Mouse (Mus musculus) layer of hippocampus, adult 2 months (tissue): ENCODE measurements around the gene Slc9a9. TPM values are rescaled to one million over a fixed set of nuclear protein-coding genes. Genes with fewer than 3 reads are reported as not detected.
A peak's percentile ranks its signal among the peaks of the same experiment; 100 is the strongest.

Source experiments
- DNase-seq, 2 experiments: peaks; one replicate each; pipeline ENCODE4 v3.0.0; 2022; ENCODE audit warnings: low spot score in 2 of 2
- H3K27ac ChIP-seq: fragments of 200-600 bp; 2 replicates; pipeline ENCODE4 v1.8.1; 2022
- H3K4me3 ChIP-seq: fragments of 200-600 bp; 2 replicates; pipeline ENCODE4 v1.8.1; 2022; ENCODE audit warnings: mild to moderate bottlenecking
- CTCF ChIP-seq: fragments of 200-600 bp; conservative IDR thresholded peaks from 2 replicates; pipeline ENCODE4 v1.8.1; 2022; ENCODE audit warnings: antibody characterized with exemption, mild to moderate bottlenecking, moderate library complexity
- total RNA-seq, 2 experiments: library from RNA; stranded (reverse); gene quantifications; 2 replicates each; pipeline ENCODE4 v1.2.3; 2021

Slc9a9 gene
- total RNA-seq, 2 experiments from 2014 or later, result 18.3 to 19.4 TPM

DNA sequence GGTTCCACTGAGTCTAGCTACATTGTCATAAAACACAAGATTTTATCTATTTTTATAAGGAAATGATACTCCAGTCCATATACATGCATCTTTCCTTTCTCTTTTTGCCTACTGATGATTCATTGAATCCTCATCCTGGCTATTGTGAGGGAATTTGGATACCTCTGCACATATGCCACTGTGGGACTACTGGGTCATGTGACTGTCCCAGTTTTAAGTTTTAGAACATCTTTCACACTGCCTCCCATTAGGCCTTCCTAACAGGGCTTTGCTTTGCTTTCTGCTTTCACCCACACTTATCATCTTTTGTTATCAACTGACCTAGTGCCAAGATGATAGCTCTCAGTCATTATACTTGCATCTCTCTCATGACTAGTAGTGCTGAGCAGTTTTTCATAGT, 219.9 kb downstream of the Slc9a9 start:
- no peak for DNase-seq
- no peak for TF ChIP-seq CTCF
- no peak overlapping the region for H3K27ac ChIP-seq
- no peak overlapping the region for H3K4me3 ChIP-seq

DNA sequence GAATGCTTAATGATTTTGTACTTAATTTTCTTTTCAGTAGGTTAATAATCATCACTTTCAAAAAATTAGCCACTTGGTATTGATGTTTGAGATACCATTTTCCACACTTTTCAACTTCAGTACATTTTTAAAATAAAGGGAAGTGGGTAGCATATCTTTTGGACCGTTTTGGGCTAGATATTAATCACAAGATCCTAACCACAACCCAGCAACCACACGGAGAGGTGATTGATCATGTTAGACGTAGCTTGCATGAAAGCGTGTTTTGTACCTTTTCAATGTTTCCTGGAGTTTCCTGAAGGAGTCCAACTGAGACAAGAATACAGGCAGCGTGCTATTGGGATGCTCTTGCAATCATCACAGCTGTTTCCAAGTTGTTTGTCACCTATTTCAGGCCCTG, 226.2 kb downstream of the Slc9a9 start:
- DNase-seq, result no peak
- no peak overlapping the region for H3K27ac ChIP-seq
- TF ChIP-seq CTCF, result no peak
- H3K4me3 ChIP-seq, result no peak overlapping the region

- Histone ChIP-seq H3K4me3 (no peak overlapping the region), H3K27ac (no peak overlapping the region)
- DNase-seq, result no peak
- no peak for TF ChIP-seq CTCF
Measured at GRCm38 (mm10) chr9:94904180-94904579, 234.5 kb downstream of the Slc9a9 start.

GRCm38 (mm10) chr9:94907020-94907610, 237.4 kb downstream of the Slc9a9 start:
- H3K27ac ChIP-seq, result no peak overlapping the region
- no peak overlapping the region for H3K4me3 ChIP-seq
- TF ChIP-seq CTCF, result no peak
- no peak for DNase-seq

GRCm38 (mm10) chr9:94912071-94912470, 242.4 kb downstream of the Slc9a9 start:
- Histone ChIP-seq H3K27ac (no peak overlapping the region; the same call in 1 of the 2 replicates), H3K4me3 (no peak overlapping the region)
- TF ChIP-seq CTCF, result no peak
- DNase-seq, result no peak

GRCm38 (mm10) chr9:94922062-94922461, 252.4 kb downstream of the Slc9a9 start:
- DNase-seq, result no peak
- H3K27ac ChIP-seq, result no peak overlapping the region
- H3K4me3 ChIP-seq, result no peak overlapping the region
- TF ChIP-seq CTCF, result no peak

- no peak overlapping the region for H3K4me3 ChIP-seq
- peak overlapping the region; percentile 55; the same call in 1 of the 2 replicates for H3K27ac ChIP-seq
- TF ChIP-seq CTCF, result no peak
- DNase-seq, result peak in 1 of 2 experiments; percentile 14
Measured at GRCm38 (mm10) chr9:94925845-94926244, 256.1 kb downstream of the Slc9a9 start.

GRCm38 (mm10) chr9:94927101-94927500, 257.4 kb downstream of the Slc9a9 start:
- peak; percentile 70 for TF ChIP-seq CTCF
- Histone ChIP-seq H3K27ac (no peak overlapping the region), H3K4me3 (no peak overlapping the region)
- DNase-seq, result no peak

GRCm38 (mm10) chr9:94945569-94946135, 275.9 kb downstream of the Slc9a9 start:
- DNase-seq, result no peak
- no peak overlapping the region for H3K27ac ChIP-seq
- H3K4me3 ChIP-seq, result no peak overlapping the region
- TF ChIP-seq CTCF, result no peak

DNA sequence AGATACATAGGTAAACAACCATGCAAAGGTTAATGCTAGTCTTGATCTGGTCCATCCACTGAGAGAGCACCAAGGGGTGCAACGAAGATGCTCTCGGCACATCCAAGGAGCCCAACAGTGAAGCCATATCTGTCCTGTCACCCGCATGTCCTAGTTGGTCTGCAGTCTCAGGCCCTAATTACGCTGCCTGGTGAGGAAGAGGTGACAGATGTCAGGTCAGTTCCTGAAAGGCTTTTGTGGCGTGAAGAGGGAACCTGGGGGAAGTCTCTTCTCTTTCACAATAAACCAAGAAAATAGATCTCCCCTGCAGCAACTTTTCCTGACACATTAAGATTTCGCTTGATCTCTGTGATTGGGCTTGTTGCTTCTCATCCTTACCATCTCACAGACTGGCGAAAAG, 277.5 kb downstream of the Slc9a9 start:
- DNase-seq, result no peak
- no peak for TF ChIP-seq CTCF
- Histone ChIP-seq H3K27ac (no peak overlapping the region), H3K4me3 (no peak overlapping the region)

DNA sequence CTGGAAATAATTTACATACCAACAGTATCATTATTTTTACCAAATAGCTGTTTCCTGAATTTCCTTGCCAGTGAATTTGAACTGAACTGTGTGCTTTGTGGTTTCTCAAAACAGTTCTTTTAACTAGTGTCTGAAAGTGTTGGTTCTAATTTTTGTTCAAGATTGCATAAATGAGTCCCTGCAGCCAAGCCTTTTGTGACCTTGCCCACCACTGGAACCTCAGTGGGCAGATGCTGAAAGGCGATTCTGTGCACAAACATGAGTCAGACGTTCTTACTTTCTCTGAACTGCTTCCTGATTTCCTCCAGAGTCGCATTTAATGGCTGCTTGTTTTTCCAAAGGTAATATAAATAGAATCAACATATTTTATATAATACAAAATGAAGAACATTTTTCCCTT, 281.0 kb downstream of the Slc9a9 start:
- no peak for DNase-seq
- Histone ChIP-seq H3K27ac (peak overlapping the region; percentile 29; the same call in 1 of the 2 replicates), H3K4me3 (no peak overlapping the region)
- no peak for TF ChIP-seq CTCF

GRCm38 (mm10) chr9:94955645-94956044, 285.9 kb downstream of the Slc9a9 start:
- DNase-seq, result no peak
- no peak for TF ChIP-seq CTCF
- H3K27ac ChIP-seq, result peak overlapping the region; percentile 32; the same call in 1 of the 2 replicates
- H3K4me3 ChIP-seq, result no peak overlapping the region

DNA sequence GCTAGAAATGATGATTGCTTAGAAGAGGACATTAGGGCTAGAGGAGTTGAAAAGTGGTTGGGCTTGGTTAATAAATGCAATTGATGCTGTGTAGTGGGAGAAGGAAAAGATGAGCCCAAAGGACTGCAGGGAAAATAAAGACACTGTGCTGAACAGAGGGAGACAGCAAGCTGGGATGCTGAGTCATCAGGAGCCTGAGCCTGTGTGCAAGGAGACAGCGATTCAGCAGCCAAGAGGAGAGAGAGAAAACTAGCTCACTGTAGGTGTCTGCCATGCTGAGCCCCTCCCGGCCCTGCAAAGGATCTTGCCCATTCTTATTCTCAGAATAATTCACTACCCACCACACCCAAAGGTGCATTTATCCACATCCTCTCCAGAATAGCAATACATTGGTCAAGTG, 288.7 kb downstream of the Slc9a9 start:
- no peak overlapping the region for H3K4me3 ChIP-seq
- peak; percentile 21 to 42 for DNase-seq
- no peak for TF ChIP-seq CTCF
- peak overlapping the region; percentile 63 for H3K27ac ChIP-seq

DNA sequence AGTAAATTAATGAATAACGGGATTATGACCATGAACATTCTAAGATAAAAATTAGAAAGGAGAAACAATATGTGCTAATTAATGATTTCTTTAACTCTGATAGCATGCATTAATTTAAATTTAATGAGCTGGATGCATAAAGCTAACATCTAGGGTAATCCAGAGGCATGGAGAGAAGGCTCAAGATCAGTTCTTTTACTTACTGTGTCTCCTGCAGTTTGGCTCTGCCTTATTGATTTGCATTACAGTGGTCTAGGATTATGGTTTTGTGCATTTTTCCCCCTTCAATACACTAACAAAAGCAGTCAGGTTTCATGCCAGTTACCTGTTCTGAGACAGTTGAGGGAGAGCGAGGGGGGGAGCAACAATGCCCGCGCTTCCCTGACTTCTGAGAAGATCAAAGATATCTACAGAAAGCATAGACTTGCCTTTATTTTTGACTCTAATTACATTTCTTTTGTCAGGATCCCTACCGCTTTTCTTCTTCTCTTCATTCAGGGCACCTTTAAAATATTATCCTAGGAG, 298.9 kb downstream of the Slc9a9 start:
- H3K27ac ChIP-seq, result peak overlapping the region; percentile 81
- DNase-seq, result no peak
- TF ChIP-seq CTCF, result no peak
- no peak overlapping the region for H3K4me3 ChIP-seq
